Mouse (Mus musculus) WW6 (cell line): ENCODE measurements around the gene Tgm2.

Source experiments
- DNase-seq: peaks from one replicate; pipeline ENCODE4 v3.0.0-alpha.2; 2013; ENCODE audit warnings: low read depth, low spot score

Tgm2 gene

GRCm38 (mm10) chr2:158167496-158168205, 21.4 kb upstream of the Tgm2 start:
- DNase-seq: no peak

- DNase-seq: no peak
Measured at GRCm38 (mm10) chr2:158166628-158167027, 20.4 kb upstream of the Tgm2 start.

- DNase-seq: no peak
Measured at GRCm38 (mm10) chr2:158165776-158166175, 19.5 kb upstream of the Tgm2 start.

DNA sequence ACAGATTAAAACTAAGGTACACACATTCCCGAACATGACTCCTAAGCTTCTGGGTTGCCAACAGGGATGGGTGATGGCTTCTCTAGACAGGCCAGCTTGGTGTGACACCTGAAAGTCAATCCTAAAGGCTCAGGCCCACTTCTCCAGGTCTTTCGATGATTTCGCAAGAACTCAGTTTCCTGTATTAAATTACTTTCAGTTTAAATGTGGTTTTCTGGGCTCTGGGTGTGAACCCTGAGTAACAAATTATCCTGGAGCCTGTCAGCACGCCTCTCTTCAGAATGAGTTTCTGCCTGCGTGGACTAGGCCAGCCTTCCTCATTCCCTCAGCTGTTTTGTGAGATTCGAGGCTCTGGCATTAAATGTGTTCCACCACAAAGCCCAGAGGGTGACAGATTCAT, 16.8 kb upstream of the Tgm2 start:
- DNase-seq: no peak

- no peak for DNase-seq
Measured at GRCm38 (mm10) chr2:158161761-158162160, 15.5 kb upstream of the Tgm2 start.

GRCm38 (mm10) chr2:158159376-158160235, 13.4 kb upstream of the Tgm2 start:
- no peak for DNase-seq

- DNase-seq: no peak
Measured at GRCm38 (mm10) chr2:158157654-158158053, 11.4 kb upstream of the Tgm2 start.

DNA sequence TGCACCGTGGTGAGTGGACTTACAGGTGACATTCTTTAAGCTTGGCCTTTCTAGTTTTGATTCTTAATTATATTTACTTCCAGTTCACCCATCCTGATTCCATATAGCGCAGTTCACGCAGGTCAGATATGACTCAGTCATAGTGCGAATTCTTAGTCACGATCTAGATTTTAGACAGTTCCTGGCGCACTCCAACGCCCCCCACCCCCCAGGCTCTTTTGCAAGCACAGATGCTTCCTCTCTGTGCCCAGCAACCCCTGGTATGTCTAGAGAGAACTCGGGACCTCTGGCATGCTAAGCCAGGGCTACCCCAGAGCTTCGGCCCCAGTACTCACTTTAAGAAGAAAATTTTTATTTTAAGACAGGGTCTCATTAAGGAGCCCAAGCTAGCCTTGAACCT, 10.3 kb upstream of the Tgm2 start:
- no peak for DNase-seq

DNA sequence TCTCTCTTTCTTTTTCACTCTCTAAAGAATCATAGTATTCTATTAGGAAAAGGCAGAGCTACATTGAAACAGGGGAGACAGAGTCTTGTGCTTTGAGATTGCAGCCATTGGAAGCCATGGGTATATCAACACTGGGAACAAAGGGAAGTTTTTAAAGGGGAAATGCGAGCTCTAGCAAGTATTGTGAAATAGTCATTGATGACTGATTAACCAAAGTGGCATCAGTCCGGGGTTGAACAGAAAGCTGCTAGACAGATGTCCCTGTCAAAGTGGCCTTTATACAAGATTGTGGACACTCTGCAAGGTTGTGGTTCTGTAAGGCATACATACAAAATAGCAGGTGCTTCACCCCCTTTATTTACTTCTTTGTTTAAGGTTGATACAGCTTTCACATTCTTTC, 9.4 kb upstream of the Tgm2 start:
- DNase-seq: no peak

- DNase-seq: no peak
Measured at GRCm38 (mm10) chr2:158155101-158155500, 8.9 kb upstream of the Tgm2 start.

DNA sequence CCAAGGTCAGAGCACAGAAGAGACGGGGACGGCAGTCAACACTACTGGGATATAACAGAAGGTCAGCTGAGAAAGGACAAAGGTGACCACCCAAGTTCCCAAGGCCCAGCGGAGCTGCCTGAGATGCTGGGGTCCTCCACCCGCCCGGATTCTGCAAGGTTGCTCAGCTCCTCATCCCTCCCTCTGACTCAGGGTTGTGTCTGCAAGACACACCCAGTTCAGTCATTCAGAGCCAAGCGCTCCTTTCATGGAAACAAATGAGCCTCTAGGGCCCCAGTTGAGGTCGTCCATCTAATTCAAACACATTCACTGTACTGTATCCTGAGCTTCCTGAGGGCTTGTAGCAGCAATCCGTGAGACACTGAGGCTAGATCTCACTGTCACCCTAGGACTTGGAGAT, 8.4 kb upstream of the Tgm2 start:
- DNase-seq: no peak

DNA sequence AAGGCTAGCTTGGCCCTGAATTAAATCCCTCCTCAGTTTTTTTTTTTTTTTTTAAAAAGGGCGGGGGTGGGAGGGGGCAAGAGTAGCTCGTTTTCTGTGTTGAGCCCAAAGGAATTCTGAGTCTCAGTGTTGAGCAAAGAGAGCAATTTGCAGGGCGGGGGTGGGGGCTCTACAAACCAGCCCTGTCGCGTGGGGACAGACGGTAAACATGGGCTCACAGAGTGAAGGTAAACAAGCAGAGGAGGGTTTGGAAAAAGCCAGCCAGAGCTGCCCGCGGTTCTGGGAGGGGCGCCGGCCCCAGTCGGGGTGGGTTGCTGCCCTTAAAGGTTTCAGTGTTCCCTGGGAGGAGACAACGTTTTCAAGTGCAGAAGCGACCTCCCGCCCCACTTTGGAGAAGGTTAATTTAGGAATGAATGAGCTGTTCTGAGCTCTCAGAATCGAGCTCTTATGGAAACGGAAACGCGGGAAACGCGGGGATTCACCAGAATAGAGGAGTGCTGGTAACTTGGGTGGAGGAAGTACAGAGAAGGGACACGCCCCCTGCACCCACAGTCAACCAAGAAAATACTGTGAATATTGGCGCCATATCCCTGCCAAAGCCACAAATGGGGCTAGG, 7.6 kb upstream of the Tgm2 start:
- DNase-seq: no peak

- DNase-seq: no peak
Measured at GRCm38 (mm10) chr2:158152685-158153309, 6.6 kb upstream of the Tgm2 start.

DNA sequence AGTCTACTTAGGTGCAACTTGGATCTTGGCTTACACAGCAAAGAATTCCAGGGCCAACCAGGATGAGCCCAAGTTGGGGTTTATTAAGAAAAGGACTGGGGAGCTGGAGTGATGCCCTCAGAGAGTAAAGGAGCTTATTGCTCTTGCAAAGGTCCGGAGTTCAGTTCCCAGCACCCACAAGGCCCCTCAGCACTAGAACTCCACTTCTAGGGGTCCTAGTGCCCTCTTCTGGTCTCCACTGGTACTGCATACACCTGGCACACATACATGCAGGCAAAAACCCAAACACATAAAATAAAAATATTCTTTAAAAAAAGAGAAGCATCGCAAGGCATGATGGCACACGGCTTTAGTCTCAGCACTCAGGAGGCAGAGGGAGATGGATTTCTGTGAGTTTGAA, 4.8 kb upstream of the Tgm2 start:
- no peak for DNase-seq

- DNase-seq: no peak
Measured at GRCm38 (mm10) chr2:158146971-158147370, 735 bp upstream of the Tgm2 start.

GRCm38 (mm10) chr2:158145528-158146065, 639 bp downstream of the Tgm2 start:
- DNase-seq: no peak

GRCm38 (mm10) chr2:158144750-158145527, 1.3 kb downstream of the Tgm2 start:
- no peak for DNase-seq

DNA sequence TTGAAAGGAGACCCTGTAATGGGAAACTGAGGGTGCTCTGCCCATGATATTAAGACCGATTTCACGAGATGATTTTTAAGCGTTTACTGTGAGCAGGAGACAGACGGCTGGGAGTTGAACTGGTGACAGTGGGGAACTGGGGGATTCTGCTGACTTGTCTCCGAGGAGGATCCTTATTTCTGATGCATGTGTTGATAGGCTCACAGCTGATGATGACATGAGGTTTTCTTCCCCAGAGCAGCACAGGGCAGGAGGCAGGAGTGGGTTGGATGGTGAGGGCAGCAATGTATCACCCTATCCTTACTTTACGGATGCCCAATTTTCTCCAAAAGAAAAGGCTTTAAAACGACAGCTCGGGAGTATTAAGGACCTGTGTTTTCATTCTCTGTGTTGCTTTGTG, 2.0 kb downstream of the Tgm2 start:
- no peak for DNase-seq

DNA sequence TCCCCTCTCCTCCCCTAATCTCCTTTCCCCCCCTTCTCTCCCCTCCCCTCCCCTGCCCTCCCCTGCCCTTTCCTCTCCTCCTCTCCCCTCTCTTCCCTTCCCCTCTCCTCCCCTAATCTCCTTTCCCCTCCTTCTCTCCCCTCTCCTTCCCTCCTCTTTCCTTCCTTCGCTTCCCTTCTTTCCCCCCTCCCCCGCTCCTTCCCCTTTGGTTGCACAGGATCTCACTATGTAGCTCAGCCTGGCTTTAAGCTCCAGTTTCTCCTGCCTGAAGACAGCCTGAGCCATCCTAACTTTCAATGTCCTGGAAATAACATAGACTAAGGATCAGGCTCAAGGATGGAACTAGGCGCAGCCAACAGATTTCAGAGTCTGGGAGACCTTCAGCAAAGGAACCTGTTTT, 2.4 kb downstream of the Tgm2 start:
- DNase-seq: no peak

- no peak for DNase-seq
Measured at GRCm38 (mm10) chr2:158142981-158143380, 3.3 kb downstream of the Tgm2 start.
